Mouse (Mus musculus) hindbrain, embryonic 14.5 days (tissue): ENCODE results near the gene AI661453. TPM values are rescaled to one million over a fixed set of nuclear protein-coding genes. Genes with fewer than 3 reads are reported as not detected.

Source experiments
- ATAC-seq: fragments of 200-750 bp; cut with Nextera tagmentation; 2 replicates; pipeline ENCODE4 v1.8.0; 2017; ENCODE audit warnings: moderate number of reproducible peaks, mild to moderate bottlenecking, moderate TSS enrichment, moderate library complexity; ENCODE audit not compliant: low FRiP score
- DNase-seq: peaks from one replicate; pipeline ENCODE4 v3.0.0-alpha.2; 2015; ENCODE audit warnings: low spot score
- H3K27ac ChIP-seq: fragments of 300-500 bp; sonication (generic); 2 replicates; pipeline ENCODE4 v1.5.1; 2014; ENCODE audit warnings: mild to moderate bottlenecking, moderate library complexity
- H3K27me3 ChIP-seq: fragments of 300-500 bp; sonication (generic); 2 replicates; pipeline ENCODE4 v1.6.1; 2014; ENCODE audit warnings: mild to moderate bottlenecking, low read length, mixed read lengths; ENCODE audit not compliant: control insufficient read depth, insufficient read depth
- H3K36me3 ChIP-seq: fragments of 300-500 bp; sonication (generic); replicated peaks from 2 replicates; pipeline ENCODE4 v1.6.1; 2014; ENCODE audit not compliant: control insufficient read depth, insufficient read depth
- H3K4me1 ChIP-seq: fragments of 300-500 bp; sonication (generic); replicated peaks from 2 replicates; pipeline ENCODE4 v1.6.1; 2014; ENCODE audit warnings: antibody characterized with exemption, low read length, mixed read lengths; ENCODE audit not compliant: control insufficient read depth, insufficient read depth
- H3K4me2 ChIP-seq: fragments of 300-500 bp; sonication (generic); replicated peaks from 2 replicates; pipeline ENCODE4 v1.6.1; 2014; ENCODE audit warnings: mild to moderate bottlenecking, moderate library complexity
- H3K4me3 ChIP-seq: fragments of 300-500 bp; sonication (generic); replicated peaks from 2 replicates; pipeline ENCODE4 v1.5.1; 2014; ENCODE audit warnings: mild to moderate bottlenecking, low read length
- H3K9ac ChIP-seq: fragments of 300-500 bp; sonication (generic); 2 replicates; pipeline ENCODE4 v1.6.1; 2014
- H3K9me3 ChIP-seq: fragments of 300-500 bp; sonication (generic); 2 replicates; pipeline ENCODE4 v1.6.1; 2016; ENCODE audit warnings: low read length; ENCODE audit not compliant: control insufficient read depth
- WGBS: fragments of 180-500 bp; shearing (Covaris S2); extraction: QIAGEN DNeasy Blood & Tissue Kit; methylation state at CpG from one replicate; pipeline ENCODE4 v1.1.7; 2014; 5-methylcytosine and 5-hydroxymethylcytosine counted together
- polyA plus RNA-seq: library from polyadenylated mRNA; unstranded; fragments of >200 nt; fragmentation: Nextera tagmentation; extraction: Ambion mirVana; gene quantifications from 2 replicates; pipeline ENCODE4 v1.2.1, GENCODE M21; 2014

AI661453 gene
- polyA plus RNA-seq, 1 experiment from 2014 or later, result 0.23 TPM

- Histone ChIP-seq H3K27me3 (no peaks in the 10 kb centered on the region), H3K4me1 (no peaks in the 10 kb centered on the region), H3K4me3 (no peak overlapping the region), H3K27ac (no peak overlapping the region), H3K36me3 (no peaks in the 10 kb centered on the region), H3K9ac (no peak overlapping the region), H3K9me3 (no peaks in the 10 kb centered on the region), H3K4me2 (no peak overlapping the region)
- ATAC-seq (no peak), DNase-seq (no peak)
- 51% methylated on average over 8 of the region's 8 CpGs for WGBS
Measured at GRCm38 (mm10) chr17:47448523-47449372, 12.3 kb downstream of the AI661453 start.

GRCm38 (mm10) chr17:47449432-47449831 lies 13.0 kb downstream of the AI661453 start:
- no peaks in the 10 kb centered on the region for H3K9me3 ChIP-seq
- H3K9ac ChIP-seq, result no peak overlapping the region
- no peak overlapping the region for H3K4me2 ChIP-seq
- WGBS, result 81% methylated on average over 5 of the region's 5 CpGs
- no peak for ATAC-seq
- H3K27ac ChIP-seq, result no peak overlapping the region
- H3K4me3 ChIP-seq, result no peak overlapping the region
- no peaks in the 10 kb centered on the region for H3K27me3 ChIP-seq
- H3K36me3 ChIP-seq, result no peaks in the 10 kb centered on the region
- DNase-seq, result no peak
- no peaks in the 10 kb centered on the region for H3K4me1 ChIP-seq

DNA sequence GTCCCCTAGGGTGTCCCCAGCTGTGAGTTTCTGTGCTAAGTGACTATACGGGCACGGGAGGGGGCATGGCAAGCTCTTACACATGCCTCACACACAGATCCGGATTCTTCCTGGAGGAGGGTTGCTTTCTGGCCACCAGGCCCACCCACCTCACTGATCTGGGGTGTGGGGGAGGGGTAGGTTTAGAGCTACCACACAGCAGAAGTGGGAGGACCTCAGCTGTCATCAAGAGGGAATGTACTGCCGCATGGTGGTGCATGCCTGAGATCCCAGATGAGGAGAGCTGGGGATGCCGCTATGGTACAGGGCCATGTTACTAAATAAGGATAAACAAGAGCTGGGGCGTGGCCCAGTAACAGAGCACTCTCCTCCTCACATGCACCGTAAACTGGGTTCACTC lies 13.8 kb downstream of the AI661453 start:
- no peaks in the 10 kb centered on the region for H3K36me3 ChIP-seq
- ATAC-seq (no peak), DNase-seq (no peak)
- H3K27ac ChIP-seq, result no peak overlapping the region
- H3K9me3 ChIP-seq, result no peaks in the 10 kb centered on the region
- no peak overlapping the region for H3K4me2 ChIP-seq
- no peak overlapping the region for H3K4me3 ChIP-seq
- H3K4me1 ChIP-seq, result no peaks in the 10 kb centered on the region
- 40% methylated on average over 7 of the region's 7 CpGs for whole genome bisulfite sequencing
- no peak overlapping the region for H3K9ac ChIP-seq
- no peaks in the 10 kb centered on the region for H3K27me3 ChIP-seq

DNA sequence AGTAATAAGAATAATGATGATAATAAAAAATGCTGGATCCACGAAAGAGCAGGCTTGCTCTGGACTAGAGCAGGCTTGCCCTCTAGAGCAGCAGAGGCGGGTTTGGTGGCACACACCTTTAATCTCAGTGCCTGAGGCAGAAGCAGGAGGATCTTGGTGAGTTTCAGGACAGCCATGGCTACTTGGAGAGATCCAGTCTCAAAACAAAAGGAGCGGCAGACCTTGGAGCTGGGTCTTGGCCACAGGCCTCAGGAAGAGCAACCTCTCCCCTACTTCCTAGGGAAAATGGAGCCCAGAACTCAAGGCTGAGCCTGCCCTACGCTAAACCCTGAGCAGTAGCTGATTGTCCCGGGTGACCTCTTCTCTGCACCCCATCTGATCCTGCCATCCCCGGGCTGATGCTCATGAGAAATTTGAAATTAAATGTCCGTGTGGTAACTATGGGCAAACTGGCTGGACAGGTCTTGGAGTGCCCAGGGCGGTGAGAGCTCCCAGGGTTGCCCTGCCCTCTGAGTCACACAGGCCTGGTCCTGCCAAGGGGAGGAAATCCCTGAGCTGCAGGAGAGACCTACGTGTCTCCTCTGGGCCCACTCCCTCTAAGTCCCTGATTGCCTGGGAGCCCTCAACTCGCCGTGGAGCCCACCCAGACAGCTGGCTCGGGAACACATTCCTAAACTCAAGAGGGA lies 14.6 kb downstream of the AI661453 start:
- no peak for ATAC-seq
- H3K4me2 ChIP-seq, result no peak overlapping the region
- WGBS, result 82% methylated on average over 12 of the region's 12 CpGs

GRCm38 (mm10) chr17:47452886-47453285 lies 16.5 kb downstream of the AI661453 start:
- Histone ChIP-seq H3K4me1 (no peaks in the 10 kb centered on the region), H3K36me3 (no peaks in the 10 kb centered on the region), H3K4me3 (no peak overlapping the region), H3K27ac (no peak overlapping the region), H3K9me3 (no peaks in the 10 kb centered on the region), H3K4me2 (no peak overlapping the region), H3K27me3 (no peaks in the 10 kb centered on the region), H3K9ac (no peak overlapping the region)
- WGBS, result 51% methylated on average over 7 of the region's 7 CpGs
- ATAC-seq (no peak), DNase-seq (no peak)

More for the DNA sequence above, 14.6 kb downstream of the AI661453 start:
- Histone ChIP-seq H3K27me3 (no peaks in the 10 kb centered on the region), H3K4me3 (no peak overlapping the region), H3K36me3 (no peaks in the 10 kb centered on the region), H3K9me3 (no peaks in the 10 kb centered on the region), H3K4me1 (no peaks in the 10 kb centered on the region), H3K9ac (no peak overlapping the region), H3K27ac (no peak overlapping the region)
- DNase-seq, result no peak

GRCm38 (mm10) chr17:47454675-47455074 lies 18.3 kb downstream of the AI661453 start:
- no peaks in the 10 kb centered on the region for H3K36me3 ChIP-seq
- no peak for DNase-seq
- WGBS, result 76% methylated on average over 8 of the region's 8 CpGs

DNA sequence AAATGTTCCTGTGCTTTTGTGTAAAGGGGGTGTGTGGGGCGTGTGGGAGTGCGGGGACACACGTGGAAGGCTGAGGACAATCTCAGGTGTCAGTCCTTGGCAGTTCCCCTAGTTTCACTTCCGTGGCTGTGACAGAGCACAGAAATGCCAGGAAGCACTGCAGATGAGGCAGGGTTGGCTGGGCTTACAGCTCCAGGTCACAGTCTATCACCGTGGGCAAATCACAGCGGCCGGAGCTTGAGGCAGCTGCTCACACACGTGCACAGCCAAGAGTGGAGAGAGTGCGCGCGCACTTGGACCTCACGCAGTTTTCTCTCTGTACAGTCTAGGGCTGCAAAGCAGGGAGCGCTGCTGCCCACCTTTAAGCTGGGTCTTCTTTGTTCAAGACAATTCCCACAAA lies 21.9 kb downstream of the AI661453 start:
- WGBS, result 82% methylated on average over 13 of the region's 13 CpGs
- H3K4me3 ChIP-seq, result no peak overlapping the region
- H3K27ac ChIP-seq, result no peak overlapping the region
- ATAC-seq (no peak), DNase-seq (no peak)
- no peaks in the 10 kb centered on the region for H3K36me3 ChIP-seq
- H3K9ac ChIP-seq, result no peak overlapping the region
- H3K27me3 ChIP-seq, result no peaks in the 10 kb centered on the region
- no peaks in the 10 kb centered on the region for H3K4me1 ChIP-seq
- H3K9me3 ChIP-seq, result no peaks in the 10 kb centered on the region
- H3K4me2 ChIP-seq, result no peak overlapping the region

More at GRCm38 (mm10) chr17:47454675-47455074, 18.3 kb downstream of the AI661453 start:
- Histone ChIP-seq H3K27me3 (no peaks in the 10 kb centered on the region), H3K9ac (no peak overlapping the region), H3K9me3 (no peaks in the 10 kb centered on the region), H3K4me1 (no peaks in the 10 kb centered on the region), H3K27ac (no peak overlapping the region), H3K4me3 (no peak overlapping the region), H3K4me2 (no peak overlapping the region)
- no peak for ATAC-seq

DNA sequence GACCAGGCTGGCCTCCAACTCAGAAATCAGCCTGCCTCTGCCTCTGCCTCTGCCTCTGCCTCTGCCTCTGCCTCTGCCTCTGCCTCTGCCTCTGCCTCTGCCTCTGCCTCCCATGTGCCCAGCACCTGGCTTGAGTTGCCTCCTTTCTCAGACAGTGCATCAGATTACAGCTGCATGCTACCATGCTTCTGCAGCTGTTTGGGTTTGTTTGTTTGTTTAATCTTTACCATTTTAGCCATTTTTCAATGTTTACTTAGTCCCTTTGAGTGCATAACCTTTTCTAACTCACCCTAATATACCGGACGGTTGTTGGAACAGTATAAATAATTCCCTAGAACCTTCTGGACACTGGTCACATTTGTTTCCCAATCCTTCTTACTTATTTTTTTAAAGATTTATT lies 22.5 kb downstream of the AI661453 start:
- Histone ChIP-seq H3K9ac (no peak overlapping the region), H3K4me3 (no peak overlapping the region), H3K27me3 (no peaks in the 10 kb centered on the region), H3K36me3 (no peaks in the 10 kb centered on the region), H3K4me2 (no peak overlapping the region), H3K4me1 (no peaks in the 10 kb centered on the region), H3K27ac (no peak overlapping the region), H3K9me3 (no peaks in the 10 kb centered on the region)
- DNase-seq (no peak), ATAC-seq (no peak)
- WGBS, result 96% methylated on average over 2 of the region's 2 CpGs

DNA sequence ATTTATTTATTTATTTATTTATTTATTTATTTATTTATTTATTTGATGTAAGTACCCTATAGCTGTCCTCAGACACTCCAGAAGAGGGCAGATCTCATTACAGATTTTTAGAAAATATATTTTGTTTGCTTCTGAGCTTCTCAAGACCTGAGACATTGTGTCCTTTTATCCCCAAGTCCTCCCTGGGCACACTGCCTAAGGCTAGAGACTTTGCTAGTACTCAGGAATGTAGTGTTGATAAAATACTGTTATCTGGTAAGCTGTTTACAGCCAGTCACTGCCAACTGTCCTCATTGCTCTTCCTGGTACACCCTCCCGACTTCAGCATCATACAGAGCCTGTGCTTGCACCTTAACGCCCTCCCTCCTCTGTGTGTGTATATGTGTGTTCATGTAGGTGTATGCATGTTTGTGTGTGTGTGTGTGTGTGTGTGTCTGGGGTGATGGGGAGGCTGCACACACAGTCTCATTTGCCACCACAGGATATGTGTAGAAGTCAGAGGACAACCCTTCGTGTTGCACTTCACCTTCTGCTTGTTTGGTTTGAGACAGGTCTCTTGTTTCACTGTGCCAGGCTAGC lies 23.0 kb downstream of the AI661453 start:
- H3K4me2 ChIP-seq, result no peak overlapping the region
- DNase-seq, result no peak
- no peaks in the 10 kb centered on the region for H3K27me3 ChIP-seq
- H3K9me3 ChIP-seq, result no peaks in the 10 kb centered on the region
- WGBS, result 90% methylated on average over 3 of the region's 3 CpGs
- H3K4me3 ChIP-seq, result no peak overlapping the region
- H3K4me1 ChIP-seq, result no peaks in the 10 kb centered on the region
- no peak overlapping the region for H3K27ac ChIP-seq
- H3K9ac ChIP-seq, result no peak overlapping the region
- H3K36me3 ChIP-seq, result no peaks in the 10 kb centered on the region
- no peak for ATAC-seq
